Mouse (Mus musculus): ENCODE results near the gene Trnp1.

DNA sequence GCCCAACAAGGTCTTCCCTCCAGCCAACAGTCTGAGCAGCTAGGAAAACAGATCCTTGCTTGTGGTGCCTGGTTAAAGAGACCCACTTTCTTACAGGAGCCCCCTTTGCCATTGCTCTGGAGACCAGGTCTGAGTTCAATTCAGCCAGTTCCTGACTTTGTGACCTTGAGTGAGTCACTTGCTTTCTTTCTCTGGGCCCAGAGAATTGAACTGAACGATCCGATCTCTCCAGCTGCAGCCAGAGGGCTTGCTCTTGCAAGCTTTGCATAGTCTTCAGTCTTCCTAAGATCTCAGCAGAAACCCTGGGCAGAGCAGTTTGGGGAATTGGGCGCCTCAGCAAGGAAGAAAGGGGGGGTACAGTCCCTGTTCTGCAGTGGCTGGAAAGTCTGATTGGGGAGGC is 15.9 kb downstream of the Trnp1 start:
- TF ChIP-seq CTCF (IDR thresholded peaks at IDR 0.05; ENCODE audit: borderline replicate concordance, extremely low read depth, insufficient read depth, insufficient read length) (no peak), POLR2A (IDR thresholded peaks at IDR 0.05; ENCODE audit: borderline replicate concordance, extremely low read depth, insufficient read depth, insufficient read length, poor library complexity, severe bottlenecking) (no peak)

Measured in brain, embryonic 14.5 days (tissue).